Mouse (Mus musculus): ENCODE measurements at regions not wholly inside any gene's neighbourhood (a gene's known extent, or its start where the extent isn't known, plus 50 kb on each side); places are given as distances from the start of the nearest gene placed in this dataset.
"Not testable (repeated sequence)": the region's sequence is repeated elsewhere in the genome, so short reads cannot be mapped to it uniquely, and the experiment has no call there.

DNA sequence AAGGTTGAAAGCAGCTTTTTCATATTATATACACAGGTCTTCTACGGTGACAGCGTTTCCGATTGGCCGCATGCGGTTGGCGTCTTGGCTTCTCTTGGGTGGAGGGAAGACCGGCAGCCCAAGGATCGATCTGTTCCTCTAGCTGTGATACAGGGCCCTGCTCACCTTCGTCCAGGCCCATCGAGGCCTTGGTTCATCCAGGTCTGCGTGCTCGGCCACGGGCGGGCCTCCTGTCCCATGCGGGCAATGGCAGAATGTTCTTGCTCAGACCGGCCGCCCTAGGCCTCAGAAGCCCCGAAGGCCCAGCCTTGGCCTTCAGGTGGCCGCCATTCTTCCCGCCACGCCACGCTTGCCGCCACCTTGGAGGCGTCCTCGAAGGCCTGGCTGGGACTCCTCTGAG, 194.4 kb upstream of the Ppp6c start:
- no peak for DNase-seq

DNA sequence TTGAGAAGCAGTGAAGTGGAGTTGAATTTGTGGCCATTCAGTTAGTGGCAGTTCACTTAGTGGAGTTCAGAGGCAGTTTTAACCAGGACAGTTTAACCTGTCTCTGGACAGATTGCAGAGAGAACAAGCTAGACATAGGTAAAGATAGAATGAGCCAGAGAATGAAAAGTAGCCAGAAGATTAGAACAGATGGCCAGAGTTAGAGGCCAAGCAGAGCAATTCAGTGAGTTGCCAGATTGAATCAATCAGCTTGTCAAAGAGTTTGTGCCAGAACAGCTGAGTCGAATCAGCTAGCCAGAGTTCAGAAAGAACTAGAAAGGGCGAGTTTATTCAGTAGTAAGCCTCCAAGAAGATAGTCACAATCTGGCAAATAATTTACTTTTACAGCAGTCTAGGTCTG, 174.1 kb upstream of the Ppp6c start:
- no peak for DNase-seq

DNA sequence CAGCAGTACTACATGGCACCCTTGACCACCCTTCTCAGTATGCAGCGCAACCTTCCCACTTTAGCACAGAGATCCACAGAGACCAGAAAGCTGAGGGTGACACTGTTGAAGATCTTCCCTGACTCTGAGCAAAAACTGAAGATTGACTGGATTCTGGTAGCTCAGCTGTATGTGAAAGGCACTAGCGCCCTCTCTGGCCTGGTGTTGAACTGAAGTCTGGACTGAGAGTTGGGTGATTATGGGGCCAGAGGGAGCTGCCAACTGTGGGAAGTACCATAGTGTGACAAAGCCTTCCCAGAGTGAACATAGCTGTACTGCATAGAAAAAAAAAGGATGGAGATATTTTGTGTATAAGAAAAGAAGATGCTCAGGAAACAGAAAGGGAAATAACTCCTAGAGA, 173.3 kb upstream of the Ppp6c start:
- no peak for DNase-seq

DNA sequence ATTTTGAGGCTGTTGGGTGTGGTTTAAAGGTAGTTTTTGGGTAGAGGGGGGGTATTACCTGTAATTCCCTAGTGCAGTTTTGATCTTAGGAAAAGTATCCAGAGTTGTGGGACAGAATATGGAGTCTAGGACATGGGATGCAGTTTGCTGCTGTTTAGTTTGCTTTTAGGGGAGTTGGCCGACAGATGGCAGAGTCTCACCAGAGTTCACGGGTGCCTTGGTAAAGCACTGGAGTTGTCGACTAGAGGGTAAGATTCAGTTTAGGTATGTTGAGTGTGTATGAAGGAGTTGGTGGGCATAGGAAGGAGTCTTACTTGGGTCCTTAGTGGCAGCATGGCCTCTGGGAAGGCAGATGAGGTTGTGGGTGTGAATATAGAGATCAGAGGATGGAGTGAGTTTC, 168.4 kb upstream of the Ppp6c start:
- DNase-seq: no peak

DNA sequence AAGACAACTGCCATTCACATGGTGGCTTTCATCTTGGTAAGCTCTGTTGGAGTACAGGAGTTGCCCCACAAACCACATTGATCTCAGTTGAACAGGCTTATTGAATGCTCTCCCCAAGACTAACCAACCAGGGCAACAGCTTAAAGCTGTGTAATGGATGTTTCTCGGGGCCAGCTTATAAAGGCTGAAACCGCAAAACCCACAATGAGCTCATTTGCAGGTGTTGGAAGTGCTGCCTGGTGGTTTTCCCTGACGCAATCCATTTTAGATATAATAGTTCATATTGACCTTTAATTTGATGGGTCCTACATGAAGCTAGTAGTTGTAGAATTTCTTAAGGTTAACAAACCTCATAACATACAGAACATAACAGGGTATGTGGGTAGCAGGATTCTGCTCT, 151.0 kb upstream of the Ppp6c start:
- no peak for DNase-seq

GRCm38 (mm10) chr2:39373068-39373779, 147.0 kb upstream of the Ppp6c start:
- peak; percentile 94 for DNase-seq

GRCm38 (mm10) chr2:39344207-39344606, 118.0 kb upstream of the Ppp6c start:
- DNase-seq: no peak

GRCm38 (mm10) chr2:39340406-39340805, 114.2 kb upstream of the Ppp6c start:
- DNase-seq: no peak

GRCm38 (mm10) chr2:39338832-39339649, 112.8 kb upstream of the Ppp6c start:
- no peak for DNase-seq

GRCm38 (mm10) chr2:39337524-39337923, 111.3 kb upstream of the Ppp6c start:
- no peak for DNase-seq

DNA sequence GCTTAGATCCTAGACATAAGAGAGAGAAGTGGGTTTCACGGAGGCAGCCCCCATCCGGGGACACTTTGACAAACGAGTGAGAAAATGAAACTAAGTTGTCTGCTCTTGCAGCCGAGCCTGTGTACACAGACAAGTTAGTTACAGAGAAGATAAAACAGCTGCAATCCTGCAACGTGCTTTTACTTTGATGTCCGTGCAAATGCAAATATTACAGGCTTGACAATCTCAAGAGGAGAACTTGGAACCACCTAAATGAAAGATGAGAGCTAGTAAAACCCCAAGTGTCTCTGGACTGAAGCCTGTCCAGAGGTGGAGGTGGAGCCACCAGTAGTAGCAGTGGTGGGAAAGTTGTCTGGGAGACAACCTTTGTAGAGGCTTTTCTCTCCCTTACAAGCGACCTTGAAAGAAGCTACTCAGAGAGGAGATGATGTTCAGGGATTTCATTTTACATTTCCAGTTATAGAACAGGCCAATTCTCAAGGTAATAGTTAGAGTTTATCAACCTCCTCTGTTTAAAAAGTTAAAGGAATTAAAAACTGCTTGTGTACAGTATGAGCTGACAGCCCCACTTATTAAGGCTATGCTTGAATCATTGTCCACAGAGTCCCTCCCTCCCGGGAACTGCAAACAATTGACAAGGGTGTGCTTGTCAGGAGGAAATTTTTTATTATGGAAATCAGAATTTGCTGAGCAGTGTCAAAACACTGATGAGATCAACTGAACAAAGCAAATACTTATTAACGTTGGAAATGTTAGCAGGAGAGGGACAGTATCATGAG, 99.7 kb upstream of the Ppp6c start:
- no peak for DNase-seq

- DNase-seq: not testable (repeated sequence)
Observed at GRCm38 (mm10) chr2:39325122-39325521, 98.9 kb upstream of the Ppp6c start.

DNA sequence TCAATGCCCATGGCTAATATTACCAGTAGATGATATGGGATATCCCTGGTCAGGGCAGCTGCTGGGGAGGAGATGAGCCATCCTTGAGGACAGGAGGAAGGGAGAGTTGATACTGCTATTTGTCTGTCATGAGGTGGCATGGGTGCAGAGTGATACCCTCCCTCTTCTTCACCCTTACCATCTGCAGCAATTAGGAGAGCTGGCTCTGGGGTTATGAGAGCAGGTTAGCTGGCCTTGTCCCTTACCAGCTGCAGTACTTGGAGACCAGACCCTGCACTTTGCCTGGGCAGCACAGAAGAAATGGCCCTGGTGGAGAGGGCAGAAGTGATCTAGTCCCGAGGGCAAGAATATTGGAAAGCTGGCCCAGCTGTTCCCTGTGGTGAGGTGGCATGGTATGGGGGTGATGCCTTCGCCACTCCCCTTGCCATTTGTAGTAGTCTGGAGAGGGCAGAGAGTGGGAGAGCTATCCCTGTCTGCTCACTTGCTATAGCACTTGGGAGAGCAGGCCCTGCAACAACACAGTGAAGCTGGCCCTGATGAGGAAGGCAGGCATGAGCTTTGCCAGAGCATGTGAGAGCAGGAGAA, 73.6 kb upstream of the Ppp6c start:
- DNase-seq: no peak

DNA sequence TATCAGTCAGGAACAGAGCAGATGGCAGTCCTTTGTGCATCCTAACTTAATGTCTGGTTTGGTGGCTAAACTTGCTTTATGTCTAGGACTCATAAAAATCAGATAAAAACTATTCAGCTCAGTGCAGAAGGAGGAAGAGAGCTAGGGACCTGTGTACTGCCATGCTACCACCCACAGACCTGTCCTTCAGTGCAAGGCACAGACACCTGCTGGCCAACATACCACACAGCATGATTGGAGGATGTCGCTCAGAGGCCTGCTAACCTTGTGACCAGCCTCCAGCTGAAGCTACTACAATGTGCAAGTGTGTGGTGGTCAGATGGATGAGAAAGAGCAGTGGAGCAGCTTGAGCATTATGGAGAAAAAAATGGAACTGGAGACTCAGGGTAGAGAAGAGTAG, 73.0 kb upstream of the Ppp6c start:
- no peak for DNase-seq

- no peak for DNase-seq
Observed at GRCm38 (mm10) chr2:39295435-39295834, 69.2 kb upstream of the Ppp6c start.

GRCm38 (mm10) chr2:39278218-39278617, 52.0 kb upstream of the Ppp6c start:
- no peak for DNase-seq

All from kidney, adult 11 months (tissue).